Mouse (Mus musculus) heart, adult 18-20 months (tissue): ENCODE measurements around the gene AC161166.1. TPM values are rescaled to one million over a fixed set of nuclear protein-coding genes. Genes with fewer than 3 reads are reported as not detected.

ENCODE experiments used
- DNase-seq, 2 experiments: peaks; one replicate each; pipeline ENCODE4 v3.0.0; 2021 to 2022; ENCODE audit warnings: mixed read lengths in 1 of 2
- total RNA-seq, 2 experiments: library from RNA; stranded (reverse); gene quantifications; 2 replicates each; pipeline ENCODE4 v1.2.3; 2021

Gene AC161166.1
- total RNA-seq, 2 experiments from 2014 or later, result not detected

DNA sequence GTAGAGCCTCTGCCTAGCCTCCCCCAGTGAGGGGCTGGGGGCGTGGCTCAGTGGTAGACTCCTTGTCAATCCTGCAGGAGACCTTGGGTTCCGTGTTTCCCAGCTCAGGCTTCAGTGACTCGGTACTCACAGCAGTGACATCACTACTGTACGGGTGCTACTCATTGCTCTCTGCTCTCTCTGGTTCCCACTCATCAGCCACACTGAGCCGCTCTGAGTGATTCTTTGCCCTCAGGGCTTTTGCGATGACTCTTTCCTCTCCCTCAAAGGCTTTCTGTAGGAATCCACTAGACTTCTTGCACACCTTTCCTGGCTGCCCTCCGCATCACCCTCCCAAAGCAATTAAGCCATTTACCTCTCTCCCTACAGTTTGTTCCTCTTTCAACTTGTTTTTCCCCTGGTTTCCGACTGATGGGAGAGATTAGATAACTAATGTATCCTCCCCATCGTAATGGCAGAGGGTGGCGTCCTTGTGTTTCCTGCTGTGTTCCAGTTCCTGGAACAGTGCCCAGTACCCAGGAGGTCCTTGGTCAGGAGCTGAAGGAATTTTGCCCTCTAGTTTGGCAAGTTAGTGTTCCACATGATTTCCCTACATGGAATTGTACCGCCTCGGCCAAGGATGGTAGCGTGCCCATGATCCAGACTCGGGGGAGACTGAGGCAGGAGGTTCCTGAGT, 50.7 kb downstream of the AC161166.1 start:
- peak; percentile 37 to 61 for DNase-seq

Other genes starting within 250 kb of the AC161166.1 start
- gene Zfp93, start 242.0 kb downstream of the AC161166.1 start, total RNA-seq, result 1 to 10 TPM; 3.1 to 3.6 TPM
- 1 to 10 TPM; 2.2 to 2.6 TPM for gene Zfp61, start 211.2 kb downstream of the AC161166.1 start, total RNA-seq
- gene Zfp94, start 195.8 kb downstream of the AC161166.1 start, total RNA-seq, result 1 to 10 TPM; 2.5 TPM
- under 1 TPM in 1 of 2 experiments, not detected in 1; 0.32 TPM for gene Tescl, start 178.5 kb downstream of the AC161166.1 start, total RNA-seq
- gene Lypd5, start 163.3 kb downstream of the AC161166.1 start, total RNA-seq, result not detected
- 1 to 10 TPM in 1 of 2 experiments, under 1 TPM in 1; 0.69 to 2.4 TPM for gene Kcnn4, start 142.2 kb downstream of the AC161166.1 start, total RNA-seq
- 1 to 10 TPM; 6.6 to 8.4 TPM for gene Smg9, start 112.8 kb downstream of the AC161166.1 start, total RNA-seq
- gene Irgc1, start 60.2 kb downstream of the AC161166.1 start, total RNA-seq, result not detected
- gene Plaur, start 50.0 kb downstream of the AC161166.1 start, total RNA-seq, result 1 to 10 TPM; 2.6 to 3.4 TPM
- gene Cadm4, start 30.4 kb downstream of the AC161166.1 start, total RNA-seq, result 10 to 100 TPM; 15.4 to 24.2 TPM
- gene Zfp428, start 5.4 kb downstream of the AC161166.1 start, total RNA-seq, result 10 to 100 TPM; 13.3 to 20.8 TPM
- 10 to 100 TPM; 15.3 to 18.3 TPM for gene Irgq, start 18.2 kb upstream of the AC161166.1 start, total RNA-seq
- not detected for gene Pinlyp, start 33.7 kb upstream of the AC161166.1 start, total RNA-seq
- gene Xrcc1, start 33.8 kb upstream of the AC161166.1 start, total RNA-seq, result 10 to 100 TPM; 21.7 to 23.9 TPM
- 10 to 100 TPM; 61.2 to 71.1 TPM for gene Ethe1, start 75.1 kb upstream of the AC161166.1 start, total RNA-seq
- under 1 TPM in 1 of 2 experiments, not detected in 1; 0.13 TPM for gene Zfp575, start 75.2 kb upstream of the AC161166.1 start, total RNA-seq
- under 1 TPM; 0.10 to 0.31 TPM for gene Phldb3, start 98.3 kb upstream of the AC161166.1 start, total RNA-seq
- not detected for gene Lypd3, start 124.1 kb upstream of the AC161166.1 start, total RNA-seq
- gene Tex101, start 164.2 kb upstream of the AC161166.1 start, total RNA-seq, result not detected
- not detected for gene BC049730, start 196.8 kb upstream of the AC161166.1 start, total RNA-seq
- not detected for gene Gm4763, start 214.5 kb upstream of the AC161166.1 start, total RNA-seq
- 1 to 10 TPM in 1 of 2 experiments, under 1 TPM in 1; 0.17 to 1.8 TPM for gene Cd177, start 247.9 kb upstream of the AC161166.1 start, total RNA-seq